Mouse (Mus musculus) fibroblast of lung, adult 2 months (primary cell): Measurements from ENCODE around the gene Cdk5r1.

Experiments used
- DNase-seq: peaks from one replicate; pipeline ENCODE4 v3.0.0-alpha.2; 2011; ENCODE audit warnings: low read depth

Gene Cdk5r1

DNA sequence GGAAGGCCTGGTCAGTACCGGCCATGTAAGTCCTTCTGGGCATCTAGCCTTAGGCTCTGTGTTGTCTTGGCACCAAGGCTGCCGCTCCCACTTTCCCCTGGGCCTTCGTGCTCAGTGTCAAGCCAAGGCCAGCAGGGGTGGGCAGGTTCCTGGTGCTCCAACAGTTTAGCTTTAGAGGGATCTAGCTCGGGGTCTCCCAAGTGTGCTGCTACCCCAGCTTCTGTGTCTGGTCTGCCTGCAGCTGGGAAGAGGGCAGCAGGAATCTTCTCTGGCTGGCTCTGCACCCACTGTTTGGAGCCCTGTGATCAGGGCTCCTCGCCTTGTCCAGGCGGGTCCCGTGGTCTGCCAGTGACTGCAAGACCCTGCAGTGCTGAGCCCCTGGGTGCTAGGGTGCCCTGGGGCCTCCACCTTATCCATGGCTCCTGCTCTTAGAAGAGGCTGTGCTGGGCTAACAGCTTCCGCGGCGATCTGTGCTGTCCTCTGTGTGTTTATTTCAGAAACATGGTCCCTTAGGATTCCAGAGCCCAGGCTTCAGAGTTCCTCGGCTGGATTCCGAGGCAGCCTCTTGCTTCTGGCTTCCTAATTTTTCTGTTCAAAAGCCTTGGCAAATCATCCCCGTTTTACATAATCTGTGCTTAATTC, 4.7 kb downstream of the Cdk5r1 start:
- DNase-seq, result no peak

- DNase-seq, result no peak
Measured at GRCm38 (mm10) chr11:80482347-80482746, 5.5 kb downstream of the Cdk5r1 start.

GRCm38 (mm10) chr11:80482921-80483320, 6.1 kb downstream of the Cdk5r1 start:
- no peak for DNase-seq

GRCm38 (mm10) chr11:80483536-80484067, 6.8 kb downstream of the Cdk5r1 start:
- no peak for DNase-seq

- peak; percentile 17 for DNase-seq
Measured at GRCm38 (mm10) chr11:80484191-80484791, 7.5 kb downstream of the Cdk5r1 start.

- no peak for DNase-seq
Measured at GRCm38 (mm10) chr11:80485120-80485551, 8.3 kb downstream of the Cdk5r1 start.

DNA sequence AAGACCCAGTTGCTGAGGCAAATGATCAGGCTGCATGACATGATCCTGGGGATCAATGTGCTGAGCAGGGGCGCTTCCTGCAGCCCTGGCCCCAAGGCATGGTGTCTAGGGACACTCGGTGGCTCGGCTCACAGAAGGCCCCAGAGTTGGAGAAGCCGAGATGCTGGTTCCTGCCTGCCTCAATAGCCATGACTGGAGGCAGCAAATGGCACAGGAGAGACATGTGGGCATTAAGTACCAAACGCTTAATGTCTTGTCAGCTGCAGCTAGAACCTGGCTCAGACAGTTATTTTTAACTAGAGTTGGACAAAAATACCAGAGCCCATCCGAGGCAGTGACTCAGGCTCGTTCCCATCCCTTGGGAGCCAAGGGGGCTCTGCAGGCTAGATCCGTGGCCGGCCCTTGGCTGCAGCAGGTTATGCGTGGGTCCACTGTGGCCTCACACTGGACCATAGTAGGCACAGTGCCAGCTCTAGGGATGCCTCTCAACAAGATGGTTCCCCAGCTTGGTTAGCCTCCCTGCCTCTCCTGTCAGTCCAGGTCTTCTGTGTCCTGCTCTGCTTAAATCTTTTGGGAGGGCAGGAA, 8.9 kb downstream of the Cdk5r1 start:
- DNase-seq, result no peak

DNA sequence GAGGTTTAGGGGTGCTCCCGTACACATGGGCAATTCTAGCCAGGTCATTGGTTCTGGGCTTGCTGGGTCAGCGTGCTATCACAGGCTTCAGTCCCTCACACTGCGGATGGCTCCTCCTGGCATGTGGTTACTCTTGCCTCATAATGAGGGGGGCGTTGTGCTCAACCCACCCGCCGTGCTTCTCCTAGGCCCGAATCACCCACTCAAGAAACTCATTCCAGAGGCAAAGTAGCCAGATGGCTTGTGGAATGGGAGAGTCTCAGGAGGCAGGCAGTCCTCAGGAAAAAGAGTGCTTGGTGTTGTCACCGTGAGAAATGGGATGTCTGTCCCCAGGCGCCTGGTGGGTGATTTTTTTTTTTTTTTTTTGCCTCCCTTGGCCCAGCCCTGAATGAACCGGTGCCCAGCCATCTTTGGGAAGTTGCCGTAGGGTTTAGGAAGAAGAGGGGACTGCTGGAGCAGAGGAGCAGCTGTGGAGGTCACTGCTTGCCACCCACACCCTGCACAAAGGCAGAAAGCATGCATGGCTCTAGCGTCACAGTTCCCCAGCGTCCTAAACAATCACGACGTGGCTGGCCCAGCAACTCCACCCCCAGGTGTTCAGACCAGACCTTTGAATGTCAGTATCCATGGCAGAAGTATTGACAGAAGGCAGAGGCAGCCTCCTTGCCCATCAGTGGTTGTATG, 11.2 kb downstream of the Cdk5r1 start:
- DNase-seq, result no peak

GRCm38 (mm10) chr11:80489172-80489881, 12.5 kb downstream of the Cdk5r1 start:
- no peak for DNase-seq

DNA sequence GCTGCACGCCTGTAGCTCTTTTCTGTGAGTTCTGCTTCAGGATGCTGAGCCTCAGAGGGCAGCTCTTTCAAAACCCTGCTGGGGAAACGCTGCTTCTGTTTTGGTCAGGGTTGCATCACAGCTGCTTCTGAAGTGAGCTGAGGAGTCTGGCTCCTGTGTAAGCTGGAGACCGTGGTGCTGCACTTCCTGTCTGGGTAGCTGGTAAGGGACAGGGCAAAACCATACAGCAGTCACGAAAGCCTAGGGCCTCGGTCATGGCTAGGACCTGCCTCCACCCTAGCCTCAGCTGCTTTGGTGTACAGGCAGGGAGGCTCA, 13.0 kb downstream of the Cdk5r1 start:
- peak; percentile 26 for DNase-seq

GRCm38 (mm10) chr11:80490831-80491230, 14.0 kb downstream of the Cdk5r1 start:
- DNase-seq, result no peak

DNA sequence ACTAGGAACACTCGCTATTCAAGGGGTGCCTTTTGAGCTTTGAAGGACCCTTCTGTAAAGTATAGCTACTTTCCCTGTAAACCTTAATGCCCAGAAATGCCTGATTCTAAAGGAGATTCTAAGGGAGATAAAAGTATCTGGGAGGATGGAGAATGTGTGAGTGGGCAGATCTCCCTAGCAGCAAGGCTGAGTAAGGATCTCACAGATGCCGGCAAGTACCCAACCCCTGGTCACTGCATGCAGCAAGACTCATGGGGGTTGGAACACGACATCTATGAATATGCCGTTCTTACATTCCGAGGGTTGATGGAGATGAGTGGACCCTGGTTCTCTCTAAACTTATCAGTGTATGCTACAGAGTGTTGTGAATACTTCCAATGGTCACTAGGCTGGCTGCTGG, 16.4 kb downstream of the Cdk5r1 start:
- no peak for DNase-seq

- no peak for DNase-seq
Measured at GRCm38 (mm10) chr11:80494852-80495251, 18.0 kb downstream of the Cdk5r1 start.

GRCm38 (mm10) chr11:80495972-80496371, 19.1 kb downstream of the Cdk5r1 start:
- DNase-seq, result peak; percentile 20

DNA sequence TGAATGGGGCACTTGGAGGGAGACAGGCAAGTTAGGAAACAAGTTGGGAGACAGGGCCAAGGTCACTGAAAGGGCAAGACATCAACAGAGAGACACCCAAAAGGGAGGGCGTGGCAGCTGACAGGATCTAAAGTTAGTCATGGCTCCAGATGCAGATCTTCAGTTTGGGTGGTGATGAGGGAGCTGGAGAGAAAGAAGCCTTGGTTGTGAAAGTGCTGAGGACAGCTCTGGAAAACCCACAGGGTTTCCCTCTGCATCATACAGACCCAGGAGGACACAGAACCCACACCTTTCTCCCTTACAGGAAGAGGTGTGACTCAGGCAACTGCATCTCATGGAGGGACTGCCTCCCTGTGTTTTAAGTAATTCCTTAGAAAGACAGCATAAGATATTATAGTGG, 19.8 kb downstream of the Cdk5r1 start:
- no peak for DNase-seq

- no peak for DNase-seq
Measured at GRCm38 (mm10) chr11:80497225-80497919, 20.5 kb downstream of the Cdk5r1 start.

- no peak for DNase-seq
Measured at GRCm38 (mm10) chr11:80498328-80499070, 21.7 kb downstream of the Cdk5r1 start.

- DNase-seq, result peak; percentile 40
Measured at GRCm38 (mm10) chr11:80499550-80499952, 22.7 kb downstream of the Cdk5r1 start.

DNA sequence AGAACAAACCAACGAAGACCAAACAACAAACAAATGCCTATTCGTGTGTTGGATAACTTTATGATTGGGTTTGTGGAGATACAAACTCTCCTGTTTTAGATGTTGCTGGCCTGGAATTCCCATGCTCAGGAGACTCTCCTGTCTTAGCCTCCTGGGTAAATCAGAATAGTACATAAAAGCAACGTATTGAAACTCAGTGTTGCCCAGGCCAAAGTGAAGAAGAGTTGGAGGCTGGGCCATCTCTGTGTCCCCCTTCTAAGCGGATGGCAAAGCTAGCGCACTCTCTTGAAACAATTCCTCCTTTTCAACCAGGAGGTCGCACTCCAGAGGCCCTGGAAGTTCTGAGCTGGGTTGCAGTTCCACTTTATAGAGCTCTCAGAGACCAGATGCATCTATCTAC, 26.5 kb downstream of the Cdk5r1 start:
- DNase-seq, result no peak

DNA sequence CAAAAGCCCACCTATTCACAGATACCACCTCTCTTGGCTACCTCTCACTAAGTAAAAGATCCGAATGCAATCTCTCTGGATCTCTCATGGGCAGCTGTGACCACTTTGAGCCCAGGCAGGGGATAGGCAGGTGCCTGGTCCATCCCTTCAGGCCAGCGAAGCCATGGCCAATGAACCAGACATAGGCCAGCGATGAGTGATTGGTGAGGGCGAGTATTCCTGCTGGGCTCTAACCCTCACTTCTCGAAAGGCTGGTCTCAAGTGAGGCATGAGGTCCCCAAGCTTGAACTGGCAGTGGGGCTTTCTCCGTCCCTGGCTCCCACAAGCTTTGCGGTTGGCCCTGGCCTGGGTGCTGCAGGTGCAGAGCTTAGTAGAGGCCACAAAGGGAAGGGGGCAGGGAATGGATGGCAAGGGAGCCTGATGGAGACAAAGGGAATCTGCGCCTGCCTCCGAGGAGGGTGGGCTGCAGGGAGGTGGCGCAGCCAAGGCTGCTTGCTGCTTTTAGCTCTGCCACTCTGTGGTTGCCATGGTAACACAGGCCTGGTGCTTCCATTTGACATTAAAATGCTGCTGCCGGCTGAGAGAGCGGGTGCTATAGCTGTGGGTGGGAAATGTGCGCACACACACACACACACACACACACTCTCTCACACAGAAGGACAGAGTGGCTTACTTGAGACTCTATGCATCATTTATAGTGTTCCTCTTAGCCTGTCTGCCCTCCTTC, 27.1 kb downstream of the Cdk5r1 start:
- no peak for DNase-seq
